Mouse (Mus musculus): ENCODE data around the gene Rc3h1.
"Not testable (repeated sequence)": the region's sequence is repeated elsewhere in the genome, so short reads cannot be mapped to it uniquely, and the experiment has no call there.

Rc3h1 gene

GRCm38 (mm10) chr1:160967268-160967667 is 61.0 kb downstream of the Rc3h1 start:
- no peak for DNase-seq (ENCODE audit: low spot score)

- DNase-seq (ENCODE audit: low spot score), result no peak
These were observed 62.4 kb downstream of the Rc3h1 start for GRCm38 (mm10) chr1:160968643-160969042.

- no peak for DNase-seq (ENCODE audit: low spot score)
These were observed 72.0 kb downstream of the Rc3h1 start, which contains the start of gene Serpinc1 for GRCm38 (mm10) chr1:160978071-160978735. Gene Serpinc1, plus strand, starts transcription at chr1:160978585.

GRCm38 (mm10) chr1:160980021-160980420 is 73.8 kb downstream of the Rc3h1 start:
- DNase-seq (ENCODE audit: low spot score), result no peak

- DNase-seq (ENCODE audit: low spot score), result no peak
These were observed 74.5 kb downstream of the Rc3h1 start for GRCm38 (mm10) chr1:160980537-160981234.

- DNase-seq (ENCODE audit: low spot score), result no peak
These were observed 75.1 kb downstream of the Rc3h1 start for GRCm38 (mm10) chr1:160981337-160981736.

- no peak for DNase-seq (ENCODE audit: low spot score)
These were observed 76.7 kb downstream of the Rc3h1 start for GRCm38 (mm10) chr1:160982887-160983286.

- DNase-seq (ENCODE audit: low spot score), result not testable (repeated sequence)
These were observed 78.5 kb downstream of the Rc3h1 start for GRCm38 (mm10) chr1:160984731-160985130.

- no peak for DNase-seq (ENCODE audit: low spot score)
These were observed 79.3 kb downstream of the Rc3h1 start for GRCm38 (mm10) chr1:160985477-160985876.

GRCm38 (mm10) chr1:160986881-160987635 is 80.8 kb downstream of the Rc3h1 start:
- DNase-seq (ENCODE audit: low spot score), result no peak

GRCm38 (mm10) chr1:160989395-160989794 is 83.2 kb downstream of the Rc3h1 start:
- no peak for DNase-seq (ENCODE audit: low spot score)

- DNase-seq (ENCODE audit: low spot score), result no peak
These were observed 87.6 kb downstream of the Rc3h1 start for GRCm38 (mm10) chr1:160993851-160994250.

- DNase-seq (ENCODE audit: low spot score), result no peak
These were observed 98.7 kb downstream of the Rc3h1 start for GRCm38 (mm10) chr1:161004942-161005341.

- no peak for DNase-seq (ENCODE audit: low spot score)
These were observed 99.3 kb downstream of the Rc3h1 start for GRCm38 (mm10) chr1:161005526-161005925.

GRCm38 (mm10) chr1:161006471-161006870 is 100.3 kb downstream of the Rc3h1 start:
- DNase-seq (ENCODE audit: low spot score), result no peak

- no peak for DNase-seq (ENCODE audit: low spot score)
These were observed 101.8 kb downstream of the Rc3h1 start for GRCm38 (mm10) chr1:161008038-161008437.

- DNase-seq (ENCODE audit: low spot score), result no peak
These were observed 104.2 kb downstream of the Rc3h1 start for GRCm38 (mm10) chr1:161010436-161010835.

- no peak for DNase-seq (ENCODE audit: low spot score)
These were observed 110.2 kb downstream of the Rc3h1 start for GRCm38 (mm10) chr1:161016378-161016777.

- no peak for DNase-seq (ENCODE audit: low spot score)
These were observed 113.8 kb downstream of the Rc3h1 start for GRCm38 (mm10) chr1:161020051-161020450.

All from ovary, postnatal 10 days (tissue).